Mouse (Mus musculus) heart, embryonic 14.5 days (tissue): Measurements from ENCODE around the gene Gyg. TPM values are rescaled to one million over a fixed set of nuclear protein-coding genes. Genes with fewer than 3 reads are reported as not detected.

Source experiments
- ATAC-seq: fragments of 200-750 bp; cut with Nextera tagmentation; 2 replicates; pipeline ENCODE4 v1.8.0; 2017; ENCODE audit warnings: low read depth, moderate TSS enrichment; ENCODE audit not compliant: insufficient number of reproducible peaks, insufficient read depth, low FRiP score
- H3K27ac ChIP-seq, 2 experiments: fragments of 200-500 bp in 1 of 2; fragments of 300-500 bp in 1 of 2; sonication (generic) in 1 of 2; replicated peaks in 1 of 2; 2 replicates each; pipeline ENCODE4 v1.5.1; 2012 to 2014; ENCODE audit warnings: low read depth in 2 of 2, low read length in 2 of 2, control low read depth in 1 of 2, mild to moderate bottlenecking in 1 of 2, mixed read lengths in 1 of 2; ENCODE audit not compliant: control insufficient read depth in 1 of 2, insufficient read depth in 1 of 2
- H3K27me3 ChIP-seq: fragments of 300-500 bp; sonication (generic); 2 replicates; pipeline ENCODE4 v1.6.1; 2014; ENCODE audit warnings: mild to moderate bottlenecking, low read length, control low read depth; ENCODE audit not compliant: control insufficient read depth, insufficient read depth
- H3K36me3 ChIP-seq: fragments of 300-500 bp; sonication (generic); 2 replicates; pipeline ENCODE4 v1.6.1; 2014; ENCODE audit warnings: mild to moderate bottlenecking, control low read depth, low read length, mixed read lengths; ENCODE audit not compliant: control insufficient read depth, insufficient read depth
- H3K4me1 ChIP-seq, 2 experiments: fragments of 200-500 bp in 1 of 2; fragments of 300-500 bp in 1 of 2; sonication (generic) in 1 of 2; 2 replicates each; pipeline ENCODE4 v1.6.1; 2012 to 2014; ENCODE audit warnings: low read length in 2 of 2, control low read depth in 1 of 2, mixed read lengths in 1 of 2; ENCODE audit not compliant: control insufficient read depth in 2 of 2, insufficient read depth in 2 of 2
- H3K4me2 ChIP-seq: fragments of 300-500 bp; sonication (generic); 2 replicates; pipeline ENCODE4 v1.6.1; 2014; ENCODE audit warnings: mild to moderate bottlenecking, low read length
- H3K4me3 ChIP-seq, 2 experiments: fragments of 200-500 bp in 1 of 2; fragments of 300-500 bp in 1 of 2; sonication (generic) in 1 of 2; 2 replicates each; pipeline ENCODE4 v1.5.1; 2012 to 2014; ENCODE audit warnings: low read length in 2 of 2, mild to moderate bottlenecking in 2 of 2, control low read depth in 1 of 2, low read depth in 1 of 2, moderate library complexity in 1 of 2; ENCODE audit not compliant: control insufficient read depth in 1 of 2, insufficient read depth in 1 of 2
- H3K9ac ChIP-seq: fragments of 300-500 bp; sonication (generic); 2 replicates; pipeline ENCODE4 v1.6.1; 2014; ENCODE audit warnings: mild to moderate bottlenecking, low read length
- H3K9me3 ChIP-seq: fragments of 300-500 bp; sonication (generic); 2 replicates; pipeline ENCODE4 v1.6.1; 2016; ENCODE audit warnings: low read length, control low read depth; ENCODE audit not compliant: control insufficient read depth
- WGBS: fragments of 180-500 bp; shearing (Covaris S2); extraction: QIAGEN DNeasy Blood & Tissue Kit; methylation state at CpG from one replicate; pipeline ENCODE4 v1.1.7; 2014; 5-methylcytosine and 5-hydroxymethylcytosine counted together
- polyA plus RNA-seq: library from polyadenylated mRNA; unstranded; fragments of >200 nt; fragmentation: Nextera tagmentation; extraction: Ambion mirVana; gene quantifications from 2 replicates; pipeline ENCODE4 v1.2.1, GENCODE M21; 2014

Gene Gyg
- polyA plus RNA-seq, 1 experiment from 2014 or later, result 797 TPM

DNA sequence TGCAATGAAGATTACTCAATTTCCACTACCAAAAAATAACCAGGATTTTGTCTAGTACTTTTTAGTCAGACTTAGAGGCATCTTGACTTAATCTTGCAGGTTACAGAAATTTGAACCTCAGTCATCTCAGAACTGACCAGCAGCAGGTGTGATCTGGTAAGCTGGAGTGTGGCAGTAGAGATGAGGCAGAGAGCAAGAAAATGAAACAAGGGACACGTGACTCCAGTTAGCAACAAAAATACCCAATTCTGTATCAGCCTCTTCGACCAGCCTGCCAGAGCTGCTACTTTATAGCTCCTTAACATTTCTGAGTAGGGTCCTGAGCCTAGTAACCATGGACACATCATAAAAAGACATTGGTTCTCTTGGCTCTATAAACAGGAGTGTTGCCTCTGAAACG lies 12.5 kb downstream of the Gyg start:
- peak overlapping the region; percentile 27; the same call in 1 of the 2 replicates for H3K9ac ChIP-seq
- peaks cover 16 to 53% of the 10 kb centered on the region in 2 experiments for H3K4me1 ChIP-seq
- no peak overlapping the region for H3K4me3 ChIP-seq
- H3K27me3 ChIP-seq, result no peaks in the 10 kb centered on the region
- H3K27ac ChIP-seq, result peak overlapping the region; percentile 14 to 58; a peak in 3 of 4 replicates
- no peak for ATAC-seq
- no peak overlapping the region for H3K4me2 ChIP-seq
- 44% methylated on average over 3 of the region's 3 CpGs for WGBS
- peaks cover 78% of the 10 kb centered on the region for H3K36me3 ChIP-seq
- no peaks in the 10 kb centered on the region for H3K9me3 ChIP-seq

DNA sequence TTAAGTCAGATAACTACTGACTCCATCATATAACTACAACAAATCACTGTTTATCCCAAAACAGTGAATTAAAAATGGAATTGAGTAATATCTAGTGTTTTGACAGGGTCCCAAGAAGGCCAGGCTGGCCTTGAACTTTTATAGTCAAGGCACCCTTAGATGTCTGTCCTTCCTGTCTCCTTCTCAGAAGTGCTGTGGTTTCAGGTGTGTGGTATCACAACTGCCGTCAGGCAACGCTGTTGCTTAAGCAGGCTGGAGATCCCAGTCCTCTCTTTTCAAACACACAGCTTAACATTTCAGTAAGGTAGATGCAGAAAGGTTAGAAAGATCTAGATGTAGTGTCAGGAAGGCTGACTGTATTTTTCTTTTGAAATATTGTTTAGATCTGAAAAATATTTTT lies 13.0 kb downstream of the Gyg start:
- Histone ChIP-seq H3K4me2 (no peak overlapping the region), H3K4me3 (no peak overlapping the region), H3K4me1 (peaks cover 18 to 53% of the 10 kb centered on the region in 2 experiments), H3K36me3 (peaks cover 78% of the 10 kb centered on the region), H3K27ac (peak overlapping the region; percentile 58 to 77; a peak in 3 of 4 replicates), H3K9ac (no peak overlapping the region), H3K27me3 (no peaks in the 10 kb centered on the region), H3K9me3 (no peaks in the 10 kb centered on the region)
- WGBS, result 39% methylated on average over 2 of the region's 2 CpGs
- no peak for ATAC-seq

DNA sequence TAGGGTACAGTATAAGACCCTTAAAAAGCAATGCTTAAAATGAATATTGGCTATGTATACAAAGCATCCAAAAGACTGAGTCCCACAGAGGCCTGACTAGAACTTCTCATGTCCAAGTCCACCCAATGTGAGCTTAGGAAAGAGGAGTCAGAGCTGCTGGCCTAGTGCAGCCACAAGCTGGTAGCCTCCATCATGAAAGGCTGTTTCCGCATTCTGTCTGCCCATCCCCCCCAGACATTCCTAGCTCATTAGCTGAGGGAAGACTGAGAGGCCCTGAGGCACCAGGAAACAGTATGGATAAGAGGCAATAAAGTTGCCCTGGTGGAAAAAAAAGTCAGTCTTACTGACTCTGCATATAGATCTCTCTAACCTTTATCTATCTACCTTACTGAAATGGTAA lies 13.4 kb downstream of the Gyg start:
- Histone ChIP-seq H3K9me3 (no peaks in the 10 kb centered on the region), H3K27me3 (no peaks in the 10 kb centered on the region), H3K4me1 (peaks cover 19 to 53% of the 10 kb centered on the region in 2 experiments), H3K4me2 (no peak overlapping the region; the same call in 1 of the 2 replicates), H3K27ac (peak overlapping the region; percentile 10 to 58; a peak in 3 of 4 replicates), H3K9ac (no peak overlapping the region), H3K36me3 (peaks cover 78% of the 10 kb centered on the region), H3K4me3 (no peak overlapping the region)
- WGBS, result 4% methylated on average over 1 of the region's 1 CpGs
- no peak for ATAC-seq

DNA sequence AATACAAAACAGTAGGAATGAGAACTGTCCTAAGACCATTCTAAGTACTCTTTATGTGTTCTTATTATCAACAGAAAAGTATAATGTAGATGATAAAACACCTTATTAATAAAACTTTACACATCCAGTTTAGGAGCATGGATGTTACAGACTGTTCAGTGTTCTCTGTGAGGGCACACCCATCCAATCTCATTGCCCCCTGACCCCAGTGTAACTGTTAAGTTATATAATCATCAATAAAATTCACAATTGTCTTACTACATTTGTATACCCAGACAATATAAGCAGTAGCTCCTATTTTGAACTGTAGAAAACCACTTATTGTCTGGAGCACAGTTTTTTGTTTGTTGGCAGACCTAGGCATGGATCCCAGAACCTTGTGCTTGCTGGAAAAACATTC lies 13.9 kb downstream of the Gyg start:
- Histone ChIP-seq H3K4me1 (peaks cover 19 to 54% of the 10 kb centered on the region in 2 experiments), H3K9me3 (no peaks in the 10 kb centered on the region), H3K4me2 (no peak overlapping the region; the same call in 1 of the 2 replicates), H3K9ac (no peak overlapping the region), H3K4me3 (no peak overlapping the region), H3K36me3 (peaks cover 78% of the 10 kb centered on the region), H3K27ac (peak overlapping the region; percentile 10 to 58; a peak in 3 of 4 replicates), H3K27me3 (no peaks in the 10 kb centered on the region)
- ATAC-seq, result no peak

DNA sequence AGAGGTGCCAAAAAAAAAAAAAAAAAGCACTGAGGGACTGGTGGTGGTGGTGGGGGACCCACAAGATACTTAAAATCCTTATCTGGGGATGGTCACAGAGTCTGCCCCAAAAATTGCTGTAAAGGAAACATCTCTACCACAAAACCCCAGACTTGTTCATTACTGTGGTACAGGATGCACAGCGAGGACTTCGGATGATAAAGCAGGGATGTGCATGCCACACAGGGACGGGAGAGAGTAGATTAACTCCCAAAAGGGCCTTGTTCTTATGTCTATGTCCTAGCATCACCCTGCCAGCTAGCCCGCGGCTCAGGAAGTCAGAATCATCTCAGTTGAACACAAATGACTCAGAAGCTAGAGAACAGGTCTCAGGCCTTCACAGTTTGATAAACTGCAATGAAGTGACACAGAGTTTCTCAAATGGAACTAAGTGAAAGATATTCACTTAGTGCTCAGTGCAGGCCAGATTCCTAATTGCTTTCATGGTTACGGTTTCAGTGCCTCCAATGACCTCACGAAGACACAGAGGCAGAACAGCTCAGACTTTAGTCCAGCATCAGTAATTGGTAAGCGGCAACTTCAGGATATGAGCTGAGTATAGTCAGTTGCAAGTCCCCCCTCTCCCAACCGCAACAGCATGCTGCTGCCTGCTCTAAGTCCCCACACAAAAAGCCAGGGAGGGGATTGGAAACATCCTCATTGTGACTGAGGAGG lies 18.1 kb downstream of the Gyg start:
- ATAC-seq, result no peak
- no peaks in the 10 kb centered on the region for H3K27me3 ChIP-seq
- H3K4me2 ChIP-seq, result no peak overlapping the region
- peak overlapping the region; percentile 28 to 73 for H3K27ac ChIP-seq
- H3K9me3 ChIP-seq, result no peaks in the 10 kb centered on the region
- H3K9ac ChIP-seq, result peak overlapping the region; percentile 36
- 67% methylated on average over 9 of the region's 9 CpGs for WGBS
- peaks cover 22 to 69% of the 10 kb centered on the region in 2 experiments for H3K4me1 ChIP-seq
- peaks cover 85% of the 10 kb centered on the region for H3K36me3 ChIP-seq
- H3K4me3 ChIP-seq, result no peak overlapping the region

DNA sequence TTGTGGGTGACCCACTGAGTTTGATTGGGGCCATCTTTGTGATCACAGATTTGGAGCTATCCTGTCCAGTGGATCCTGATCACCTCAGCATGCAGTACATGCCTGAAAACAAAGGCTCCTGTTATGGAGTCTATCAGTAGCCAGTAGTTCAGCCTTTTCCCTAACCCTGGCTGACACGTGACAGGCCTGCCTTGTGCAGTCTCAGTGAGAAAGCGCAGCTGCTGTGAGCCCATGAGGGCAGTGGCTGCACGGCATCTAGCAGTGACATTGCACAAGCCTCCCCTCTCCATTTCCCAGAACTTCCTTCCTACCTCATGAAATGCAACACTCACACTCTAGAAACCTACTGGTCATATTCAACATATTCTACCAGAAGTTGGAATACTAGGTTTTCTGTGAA lies 20.6 kb downstream of the Gyg start:
- WGBS, result 32% methylated on average over 3 of the region's 3 CpGs

DNA sequence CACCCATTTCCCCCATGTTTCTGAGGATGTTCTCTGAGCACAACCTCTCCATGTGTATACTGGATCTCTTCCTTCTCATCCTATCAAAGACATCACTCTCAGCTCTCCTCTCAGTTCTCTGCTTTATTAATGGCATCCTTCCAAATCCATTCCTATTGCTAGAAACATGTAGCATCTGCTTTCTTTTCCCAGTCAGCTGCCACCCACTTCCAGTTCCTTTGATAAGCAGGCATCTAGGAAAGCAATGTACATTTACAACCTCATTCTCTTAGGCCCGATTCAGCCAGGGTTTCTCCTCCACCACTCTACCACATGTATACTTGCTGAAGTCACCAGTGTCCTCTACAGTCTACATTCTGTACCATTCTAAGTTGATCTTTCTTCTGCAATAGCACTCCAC lies 21.4 kb downstream of the Gyg start:
- H3K27ac ChIP-seq, result peak overlapping the region; percentile 65 to 73
- peaks cover 33 to 89% of the 10 kb centered on the region in 2 experiments for H3K4me1 ChIP-seq
- H3K27me3 ChIP-seq, result no peaks in the 10 kb centered on the region
- no peaks in the 10 kb centered on the region for H3K9me3 ChIP-seq
- H3K4me3 ChIP-seq, result no peak overlapping the region
- 3% methylated on average over 1 of the region's 1 CpGs for WGBS
- H3K4me2 ChIP-seq, result no peak overlapping the region
- peaks cover 87% of the 10 kb centered on the region for H3K36me3 ChIP-seq
- H3K9ac ChIP-seq, result no peak overlapping the region
- no peak for ATAC-seq

More for the DNA sequence above, 20.6 kb downstream of the Gyg start:
- no peak for ATAC-seq
- H3K36me3 ChIP-seq, result peaks cover 87% of the 10 kb centered on the region
- no peaks in the 10 kb centered on the region for H3K9me3 ChIP-seq
- H3K27ac ChIP-seq, result peak overlapping the region; percentile 73 to 79
- H3K4me2 ChIP-seq, result no peak overlapping the region
- H3K27me3 ChIP-seq, result no peaks in the 10 kb centered on the region
- H3K4me3 ChIP-seq, result no peak overlapping the region
- no peak overlapping the region for H3K9ac ChIP-seq
- H3K4me1 ChIP-seq, result peaks cover 33 to 83% of the 10 kb centered on the region in 2 experiments
